Mouse (Mus musculus) embryonic fibroblast, embryonic 13.5 days (primary cell): ENCODE results near the gene Fam168b. TPM values are rescaled to one million over a fixed set of nuclear protein-coding genes. Genes with fewer than 3 reads are reported as not detected.

ENCODE experiments used
- H3K27ac ChIP-seq: 2 replicates; pipeline ENCODE4 v1.5.1; 2012; ENCODE audit warnings: low read length, control low read depth, inconsistent platforms; ENCODE audit not compliant: insufficient read depth
- H3K4me1 ChIP-seq: 2 replicates; pipeline ENCODE4 v1.6.1; 2011; ENCODE audit warnings: low read length; ENCODE audit not compliant: control insufficient read depth, insufficient read depth
- H3K4me3 ChIP-seq: 2 replicates; pipeline ENCODE4 v1.5.1; 2011; ENCODE audit warnings: mild to moderate bottlenecking, control low read depth, low read length; ENCODE audit not compliant: insufficient read depth
- CTCF ChIP-seq: IDR thresholded peaks from 2 replicates; pipeline ENCODE4 v1.5.1; 2011; ENCODE audit warnings: mild to moderate bottlenecking, control low read depth, low read length, moderate library complexity, borderline replicate concordance; ENCODE audit not compliant: insufficient read depth
- POLR2A ChIP-seq: IDR thresholded peaks from 2 replicates; pipeline ENCODE4 v1.6.1; 2011; ENCODE audit warnings: low read depth, mild to moderate bottlenecking, control low read depth, low read length, moderate library complexity
- polyA plus RNA-seq: library from polyadenylated mRNA; stranded (reverse); fragments of >200 nt; gene quantifications from 2 replicates; pipeline ENCODE4 v1.2.4, GENCODE M21; 2011; ENCODE audit warnings: low read depth; ENCODE audit not compliant: missing spikeins, insufficient read length

Fam168b gene
- polyA plus RNA-seq, 1 experiment = 133 TPM

GRCm38 (mm10) chr1:34804863-34805262 lies 38.0 kb downstream of the Fam168b start:
- Histone ChIP-seq H3K4me3 (no peak overlapping the region), H3K4me1 (no peaks in the 10 kb centered on the region), H3K27ac (no peak overlapping the region)
- no peak for TF ChIP-seq POLR2A
- no peak for TF ChIP-seq CTCF

GRCm38 (mm10) chr1:34802290-34802642 lies 40.6 kb downstream of the Fam168b start:
- Histone ChIP-seq H3K4me3 (peak overlapping the region; percentile 47), H3K4me1 (no peaks in the 10 kb centered on the region), H3K27ac (no peak overlapping the region)
- TF ChIP-seq POLR2A (no peak), CTCF (no peak)

GRCm38 (mm10) chr1:34801616-34802289 lies 41.1 kb downstream of the Fam168b start:
- H3K4me1 ChIP-seq = no peaks in the 10 kb centered on the region
- H3K27ac ChIP-seq = no peak overlapping the region
- peak overlapping the region; percentile 47 for H3K4me3 ChIP-seq
- TF ChIP-seq CTCF (no peak), POLR2A (peak; percentile 68)

DNA sequence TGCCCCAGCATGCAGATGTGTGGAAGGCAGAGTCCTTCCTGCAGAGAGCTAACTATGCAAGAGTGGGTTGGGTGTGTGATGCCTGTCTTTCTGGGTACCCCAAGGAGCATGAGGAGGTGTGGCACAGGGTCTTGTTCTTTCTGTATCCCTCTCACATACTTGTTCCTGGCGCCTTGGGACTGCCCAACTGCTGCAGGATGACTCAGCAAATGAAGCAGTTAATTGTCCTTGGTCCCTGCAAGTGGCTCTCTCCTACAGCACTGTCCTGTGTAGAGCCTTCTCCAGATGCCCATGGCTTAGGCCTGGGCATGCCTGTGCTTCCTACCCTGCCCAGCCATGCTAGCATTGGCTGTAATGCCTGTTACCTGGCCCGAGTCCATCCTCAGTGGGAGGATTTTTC lies 43.7 kb downstream of the Fam168b start:
- TF ChIP-seq POLR2A (no peak), CTCF (no peak)
- Histone ChIP-seq H3K4me3 (no peak overlapping the region), H3K27ac (no peak overlapping the region), H3K4me1 (no peaks in the 10 kb centered on the region)

GRCm38 (mm10) chr1:34793304-34794300 lies 49.3 kb downstream of the Fam168b start:
- Histone ChIP-seq H3K4me3 (no peak overlapping the region), H3K27ac (no peak overlapping the region), H3K4me1 (no peaks in the 10 kb centered on the region)
- TF ChIP-seq CTCF = no peak
- TF ChIP-seq POLR2A = no peak

DNA sequence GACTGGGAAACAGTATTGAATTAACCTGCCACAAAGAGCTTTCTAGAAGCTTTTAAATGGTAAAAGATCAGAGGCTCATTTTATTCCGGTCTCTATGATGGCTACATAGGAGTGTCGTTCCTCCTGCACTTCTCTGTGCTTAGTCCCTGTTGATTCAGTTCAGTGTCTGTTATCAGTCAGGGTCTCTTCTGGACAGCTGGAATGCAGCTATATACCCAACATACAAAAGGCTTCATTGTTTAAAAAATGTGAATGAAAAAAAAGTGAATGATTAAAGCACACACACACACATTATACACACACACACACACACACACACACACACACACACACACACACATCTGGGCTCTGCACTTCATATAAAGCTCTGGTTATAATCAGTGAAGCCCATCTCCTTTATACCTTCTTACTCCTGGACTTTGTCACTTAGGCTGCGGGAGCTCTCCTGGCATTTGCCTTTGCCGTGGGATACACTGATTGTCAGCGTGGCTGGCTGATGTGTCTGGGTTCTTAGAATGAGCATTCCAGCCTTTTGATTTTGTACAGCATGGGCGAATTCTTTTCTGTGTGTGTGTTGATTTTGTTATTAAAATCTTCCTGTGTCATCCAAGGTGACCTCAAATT lies 59.2 kb downstream of the Fam168b start:
- Histone ChIP-seq H3K4me3 (no peak overlapping the region), H3K27ac (no peak overlapping the region), H3K4me1 (no peaks in the 10 kb centered on the region)
- TF ChIP-seq CTCF (no peak), POLR2A (no peak)

GRCm38 (mm10) chr1:34775870-34776269 lies 67.0 kb downstream of the Fam168b start:
- H3K27ac ChIP-seq = no peak overlapping the region
- no peaks in the 10 kb centered on the region for H3K4me1 ChIP-seq
- TF ChIP-seq CTCF (no peak), POLR2A (no peak)
- H3K4me3 ChIP-seq = no peak overlapping the region

GRCm38 (mm10) chr1:34768875-34769274 lies 74.0 kb downstream of the Fam168b start:
- no peak for TF ChIP-seq CTCF
- no peak for TF ChIP-seq POLR2A
- H3K27ac ChIP-seq = no peak overlapping the region
- no peak overlapping the region for H3K4me3 ChIP-seq
- no peaks in the 10 kb centered on the region for H3K4me1 ChIP-seq

- Histone ChIP-seq H3K4me1 (no peaks in the 10 kb centered on the region), H3K4me3 (no peak overlapping the region), H3K27ac (no peak overlapping the region)
- TF ChIP-seq CTCF = no peak
- no peak for TF ChIP-seq POLR2A
Observed at GRCm38 (mm10) chr1:34767851-34768250, 75.0 kb downstream of the Fam168b start.

DNA sequence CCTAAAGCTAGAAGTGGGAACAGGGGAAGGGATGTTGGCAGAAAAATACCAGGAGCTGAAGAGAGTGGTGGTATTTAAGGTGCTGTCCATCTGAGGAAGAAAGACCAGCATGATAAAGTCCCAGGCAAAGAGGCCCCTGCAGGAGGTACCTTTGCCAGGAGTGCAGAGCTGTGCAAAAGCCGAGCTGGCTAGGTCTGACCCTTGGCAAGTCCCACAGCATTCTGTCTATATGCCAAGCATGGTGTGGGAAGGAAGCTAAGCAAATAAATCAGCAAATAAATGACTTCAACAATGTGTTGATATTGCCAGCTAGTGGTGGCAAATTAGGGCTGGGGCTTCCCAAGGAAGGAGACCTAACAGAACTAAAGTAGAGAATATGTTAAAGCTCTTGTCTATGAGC lies 76.0 kb downstream of the Fam168b start:
- no peak for TF ChIP-seq CTCF
- Histone ChIP-seq H3K4me1 (no peaks in the 10 kb centered on the region), H3K27ac (no peak overlapping the region), H3K4me3 (no peak overlapping the region)

Other genes with a start within 250 kb of the Fam168b start
- gene Plekhb2, start 6.9 kb upstream of the Fam168b start, polyA plus RNA-seq = 76.5 and 113 TPM in 2 replicates